Mouse (Mus musculus) cerebral cortex, adult 2 months (tissue): ENCODE results near the gene Atxn1.

ENCODE experiments used
- WGBS: fragments of 180-500 bp; shearing (Covaris S2); methylation state at CpG from one replicate; pipeline ENCODE4 v1.1.7; 2018; 5-methylcytosine and 5-hydroxymethylcytosine counted together

Gene Atxn1

GRCm38 (mm10) chr13:45929744-45930143 is 35.1 kb downstream of the Atxn1 start:
- 50% methylated on average over 5 of the region's 5 CpGs for WGBS

- WGBS: 84% methylated on average over 4 of the region's 4 CpGs
Observed at GRCm38 (mm10) chr13:45925294-45925693, 39.5 kb downstream of the Atxn1 start.

GRCm38 (mm10) chr13:45924555-45924954 is 40.3 kb downstream of the Atxn1 start:
- 35% methylated on average over 7 of the region's 7 CpGs for WGBS

DNA sequence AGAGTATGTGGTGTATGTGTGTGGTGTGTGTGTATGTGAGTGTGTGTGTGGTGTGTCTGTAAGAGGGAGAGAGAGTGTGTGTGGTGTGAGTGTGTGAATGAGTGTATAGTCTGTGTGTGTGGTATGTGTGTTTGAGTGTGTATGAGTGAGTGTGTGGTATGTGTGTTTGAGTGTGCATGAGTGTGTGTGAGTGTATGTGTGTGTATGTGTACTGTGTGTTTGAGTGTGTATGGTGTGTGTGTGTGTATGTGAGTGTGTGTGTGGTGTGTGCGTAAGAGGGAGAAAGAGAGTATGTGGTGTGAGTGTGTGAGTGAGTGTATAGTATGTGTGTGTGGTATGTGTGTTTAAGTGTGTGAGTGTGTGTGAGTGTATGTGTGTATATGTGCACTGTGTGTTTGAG is 41.7 kb downstream of the Atxn1 start:
- WGBS: 92% methylated on average over 1 of the region's 1 CpGs

- 31% methylated on average over 9 of the region's 9 CpGs for WGBS
Observed at GRCm38 (mm10) chr13:45922467-45922866, 42.3 kb downstream of the Atxn1 start.

DNA sequence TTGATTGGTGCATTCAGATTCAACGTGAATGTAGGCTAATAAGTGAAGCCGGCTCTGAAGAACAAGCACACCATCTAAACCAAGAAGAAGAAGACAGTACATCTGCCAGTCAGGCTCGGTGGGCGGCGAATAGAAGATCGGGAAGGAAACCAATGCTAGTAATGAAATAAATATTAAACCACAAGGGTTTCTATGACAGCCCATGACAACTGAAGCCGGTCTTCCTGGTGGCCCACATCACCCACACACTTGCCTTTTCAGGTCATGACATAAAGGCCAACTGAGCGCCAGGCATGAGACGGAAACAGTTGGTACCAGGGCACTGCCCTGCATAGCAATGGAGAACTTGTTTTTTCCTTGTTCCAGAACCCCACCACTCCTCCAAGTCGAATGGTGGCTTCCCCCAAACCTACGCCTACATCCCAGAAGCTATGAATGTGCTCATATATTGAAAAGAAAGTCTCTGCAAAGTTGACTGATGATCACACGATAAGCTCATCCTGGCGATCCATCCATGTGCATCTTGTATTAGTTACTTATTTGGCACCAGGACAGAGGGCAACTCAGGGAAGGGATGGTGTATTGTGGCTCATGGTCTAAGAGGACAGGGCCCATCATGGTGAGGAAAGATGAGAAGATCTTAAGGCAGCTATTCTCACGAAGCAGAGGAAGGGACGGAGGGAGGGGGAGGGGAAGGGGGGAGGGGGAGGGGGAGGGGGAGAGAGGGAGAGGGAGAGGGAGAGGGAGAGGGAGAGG is 45.7 kb downstream of the Atxn1 start:
- WGBS: 80% methylated on average over 14 of the region's 15 CpGs

DNA sequence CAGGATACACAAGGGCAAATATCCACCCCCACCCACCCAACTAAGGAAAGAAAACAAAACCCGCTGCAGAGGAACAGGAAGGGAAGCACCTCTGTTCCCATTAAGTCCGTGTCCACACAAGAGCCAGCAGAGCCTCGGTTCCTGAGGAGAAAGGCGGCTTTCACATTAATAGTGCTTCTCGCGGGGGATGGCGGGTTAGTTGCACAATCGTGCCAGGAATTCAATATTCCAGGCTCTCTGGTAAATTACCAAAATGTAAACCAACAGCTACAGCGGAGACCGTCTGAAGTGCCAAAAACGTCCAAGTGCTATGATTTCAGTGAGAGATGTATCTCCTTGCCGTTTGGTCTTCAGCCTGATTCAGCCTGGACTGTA is 46.8 kb downstream of the Atxn1 start:
- 46% methylated on average over 12 of the region's 12 CpGs for WGBS

GRCm38 (mm10) chr13:45917058-45918005 is 47.5 kb downstream of the Atxn1 start:
- WGBS: 58% methylated on average over 21 of the region's 21 CpGs

DNA sequence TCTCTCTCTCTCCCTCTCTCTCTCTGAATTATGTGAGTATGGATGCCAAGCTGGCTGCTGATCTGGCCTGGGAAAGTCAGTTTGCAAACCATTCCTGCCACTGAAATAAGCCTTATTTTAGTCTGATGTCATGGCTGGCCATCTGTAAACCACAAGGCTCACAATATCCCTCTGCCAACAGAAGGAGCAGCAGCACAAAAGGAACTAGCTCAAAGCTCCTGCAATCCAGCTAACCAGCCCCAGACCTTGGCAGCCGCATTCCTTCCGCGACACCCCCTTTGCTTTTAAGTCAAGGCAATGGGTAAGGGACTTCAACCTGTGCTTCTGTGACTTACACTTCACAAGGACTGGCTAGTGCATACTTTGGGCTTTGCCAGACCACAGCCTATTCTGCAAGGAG is 48.9 kb downstream of the Atxn1 start:
- 61% methylated on average over 3 of the region's 3 CpGs for WGBS

GRCm38 (mm10) chr13:45915026-45915425 is 49.8 kb downstream of the Atxn1 start:
- WGBS: 71% methylated on average over 2 of the region's 2 CpGs

DNA sequence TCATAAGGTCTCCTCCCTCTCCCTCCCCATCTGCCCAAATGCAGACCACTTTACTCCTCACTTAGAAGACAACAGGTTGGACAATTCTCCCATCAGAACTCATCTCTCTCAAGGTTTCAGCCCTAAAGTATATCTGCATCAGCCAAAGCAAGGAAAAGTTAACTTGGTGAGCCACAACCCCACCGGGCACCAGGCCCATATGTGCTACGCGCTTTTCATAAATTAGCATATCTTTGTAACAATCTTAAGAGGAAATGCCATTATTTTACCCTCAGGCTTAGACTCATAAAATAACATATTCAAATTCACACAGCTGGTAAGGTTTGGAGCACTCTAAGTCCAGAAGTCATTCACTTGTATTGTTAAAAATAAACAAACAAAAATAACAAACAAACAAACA is 50.7 kb downstream of the Atxn1 start:
- WGBS: 43% methylated on average over 3 of the region's 3 CpGs

- 47% methylated on average over 7 of the region's 7 CpGs for WGBS
Observed at GRCm38 (mm10) chr13:45911848-45912247, 53.0 kb downstream of the Atxn1 start.

GRCm38 (mm10) chr13:45911069-45911468 is 53.7 kb downstream of the Atxn1 start:
- 79% methylated on average over 5 of the region's 5 CpGs for WGBS

- 83% methylated on average over 7 of the region's 7 CpGs for WGBS
Observed at GRCm38 (mm10) chr13:45910348-45910747, 54.5 kb downstream of the Atxn1 start.

GRCm38 (mm10) chr13:45907181-45907691 is 57.6 kb downstream of the Atxn1 start:
- WGBS: 32% methylated on average over 6 of the region's 6 CpGs

- 58% methylated on average over 10 of the region's 10 CpGs for WGBS
Observed at GRCm38 (mm10) chr13:45906438-45907166, 58.2 kb downstream of the Atxn1 start.

DNA sequence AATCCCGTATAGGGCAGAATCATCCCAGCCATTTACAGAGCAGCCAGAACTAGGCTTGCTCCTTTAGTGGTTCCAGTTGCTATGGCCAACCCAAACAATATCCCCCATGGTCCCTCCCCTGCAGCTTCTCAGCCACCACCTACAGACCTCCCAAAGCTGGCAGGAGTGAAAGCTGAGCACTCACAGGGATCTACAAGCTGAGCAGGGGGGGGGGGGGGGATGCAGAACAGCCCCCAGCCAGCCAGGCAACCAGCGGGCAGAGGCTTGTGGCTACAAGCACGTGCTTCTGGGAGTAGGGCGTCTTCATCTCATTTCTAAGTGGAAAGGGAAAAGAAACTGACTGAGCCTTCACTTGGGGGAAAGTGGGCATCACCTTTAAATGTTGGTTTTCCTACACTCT is 59.9 kb downstream of the Atxn1 start:
- 40% methylated on average over 4 of the region's 4 CpGs for WGBS

- 40% methylated on average over 4 of the region's 4 CpGs for WGBS
Observed at GRCm38 (mm10) chr13:45904456-45904855, 60.4 kb downstream of the Atxn1 start.

- WGBS: 65% methylated on average over 12 of the region's 12 CpGs
Observed at GRCm38 (mm10) chr13:45903519-45904274, 61.1 kb downstream of the Atxn1 start.

- WGBS: 98% methylated on average over 5 of the region's 5 CpGs
Observed at GRCm38 (mm10) chr13:45902457-45902856, 62.4 kb downstream of the Atxn1 start.

DNA sequence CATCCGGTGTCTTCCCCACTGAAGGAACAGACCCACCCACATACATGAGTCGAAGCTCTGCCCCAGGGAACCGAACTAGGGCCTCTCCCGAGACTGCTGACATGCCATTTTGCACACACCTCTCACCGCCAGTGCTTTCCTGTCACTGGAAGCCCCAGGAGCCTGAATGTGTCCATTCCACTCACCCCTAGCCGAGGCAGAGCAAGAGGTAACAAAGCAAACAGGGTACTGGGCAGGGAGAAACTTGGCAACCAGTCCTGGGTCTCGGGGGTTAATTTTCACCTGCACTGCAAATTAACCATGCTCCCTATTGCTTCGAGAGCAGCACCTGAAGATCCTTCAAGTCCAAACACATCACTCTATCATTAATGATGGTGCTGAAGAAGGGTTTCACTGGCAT is 64.0 kb downstream of the Atxn1 start:
- 74% methylated on average over 8 of the region's 8 CpGs for WGBS
